Mouse (Mus musculus): ENCODE data around the gene Bmp3.

DNA sequence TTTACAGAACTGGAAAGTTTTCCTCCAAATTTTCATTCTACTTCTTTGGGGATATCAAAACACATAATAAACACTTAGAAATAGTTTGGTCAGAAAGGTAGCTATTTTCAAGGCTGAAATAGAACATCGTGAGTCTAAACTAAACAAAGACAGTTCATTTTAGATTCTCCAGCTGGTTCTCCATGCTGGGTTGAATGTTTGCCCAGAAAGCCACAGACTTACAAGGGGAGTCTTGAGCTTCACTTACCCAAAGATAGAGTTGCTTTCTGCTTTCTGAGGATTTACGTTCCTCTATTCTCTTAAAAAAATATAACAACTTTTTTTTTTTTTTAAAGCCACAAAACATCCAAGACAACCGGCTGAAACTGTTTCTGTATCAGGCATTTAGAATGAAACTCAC is 40.1 kb downstream of the Bmp3 start:
- TF ChIP-seq CTCF (IDR thresholded peaks at IDR 0.05) (no peak), EP300 (IDR thresholded peaks at IDR 0.05) (no peak)
